Mouse (Mus musculus): ENCODE measurements at regions not wholly inside any gene's neighbourhood (a gene's known extent, or its start where the extent isn't known, plus 50 kb on each side); places are given as distances from the start of the nearest gene placed in this dataset.

DNA sequence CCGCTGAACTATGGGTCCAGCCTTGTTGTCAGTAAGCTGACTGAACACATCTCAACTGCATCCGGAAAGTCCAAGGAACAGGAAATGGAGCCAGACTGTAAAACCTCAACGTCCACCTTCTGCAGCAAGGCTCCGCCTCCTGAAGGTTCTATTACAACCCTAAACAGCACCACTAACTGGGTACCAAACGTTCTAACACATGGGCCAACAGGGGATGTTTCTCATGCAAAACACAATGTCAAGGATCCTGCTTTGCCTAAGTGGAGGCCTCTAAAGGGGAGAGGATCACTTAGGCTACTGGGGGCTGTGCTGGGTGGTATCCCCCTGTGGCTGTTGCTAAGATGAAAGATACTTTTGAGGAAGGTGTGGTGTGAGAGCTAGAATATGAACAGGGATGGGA is 51.0 kb upstream of the Stt3b start:
- no peak for DNase-seq
- intact Hi-C loops (cut with DNase I) = no loop called here

DNA sequence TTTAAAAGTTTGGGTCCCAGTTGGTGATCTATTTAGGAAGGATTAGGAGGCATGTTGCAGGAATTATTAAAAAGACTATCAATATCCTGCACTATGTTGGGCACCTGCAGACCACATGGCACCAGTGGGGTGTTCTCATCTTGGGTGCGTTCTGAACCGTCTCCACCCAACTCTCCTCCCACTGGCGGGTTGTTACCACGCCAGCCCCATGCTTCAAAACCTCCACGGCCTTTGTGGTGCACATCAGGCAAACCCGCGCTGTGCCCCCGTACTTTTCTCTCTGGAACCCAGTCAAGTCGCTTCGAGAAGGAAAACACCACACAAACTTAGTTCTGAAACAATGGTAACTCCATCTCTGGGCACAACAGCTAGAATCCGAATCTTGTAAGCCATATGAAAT is 51.7 kb upstream of the Stt3b start:
- intact Hi-C loops (cut with DNase I) = no loop called here

DNA sequence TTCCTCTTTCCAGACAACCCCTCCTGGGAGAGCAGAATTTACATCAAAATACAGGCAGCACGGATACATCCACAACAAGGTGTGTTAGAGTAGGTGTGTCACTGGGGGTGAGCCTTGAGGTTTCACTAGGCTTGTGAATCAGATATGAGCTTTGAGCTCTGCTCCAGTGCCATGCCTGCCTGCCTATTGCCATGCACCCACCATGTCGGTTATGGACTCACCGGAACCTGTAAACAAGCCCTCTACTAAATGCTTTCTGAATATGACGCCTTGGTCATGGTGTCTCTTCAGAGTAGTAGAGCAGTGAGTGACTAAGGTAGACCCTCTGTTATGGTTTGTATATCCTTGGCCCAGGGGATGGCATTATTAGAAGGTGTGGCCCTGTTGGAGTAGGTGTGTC is 52.3 kb upstream of the Stt3b start:
- intact Hi-C loops (cut with DNase I) = no loop called here
- DNase-seq = no peak

More for the DNA sequence above, 51.7 kb upstream of the Stt3b start:
- no peak for DNase-seq

DNA sequence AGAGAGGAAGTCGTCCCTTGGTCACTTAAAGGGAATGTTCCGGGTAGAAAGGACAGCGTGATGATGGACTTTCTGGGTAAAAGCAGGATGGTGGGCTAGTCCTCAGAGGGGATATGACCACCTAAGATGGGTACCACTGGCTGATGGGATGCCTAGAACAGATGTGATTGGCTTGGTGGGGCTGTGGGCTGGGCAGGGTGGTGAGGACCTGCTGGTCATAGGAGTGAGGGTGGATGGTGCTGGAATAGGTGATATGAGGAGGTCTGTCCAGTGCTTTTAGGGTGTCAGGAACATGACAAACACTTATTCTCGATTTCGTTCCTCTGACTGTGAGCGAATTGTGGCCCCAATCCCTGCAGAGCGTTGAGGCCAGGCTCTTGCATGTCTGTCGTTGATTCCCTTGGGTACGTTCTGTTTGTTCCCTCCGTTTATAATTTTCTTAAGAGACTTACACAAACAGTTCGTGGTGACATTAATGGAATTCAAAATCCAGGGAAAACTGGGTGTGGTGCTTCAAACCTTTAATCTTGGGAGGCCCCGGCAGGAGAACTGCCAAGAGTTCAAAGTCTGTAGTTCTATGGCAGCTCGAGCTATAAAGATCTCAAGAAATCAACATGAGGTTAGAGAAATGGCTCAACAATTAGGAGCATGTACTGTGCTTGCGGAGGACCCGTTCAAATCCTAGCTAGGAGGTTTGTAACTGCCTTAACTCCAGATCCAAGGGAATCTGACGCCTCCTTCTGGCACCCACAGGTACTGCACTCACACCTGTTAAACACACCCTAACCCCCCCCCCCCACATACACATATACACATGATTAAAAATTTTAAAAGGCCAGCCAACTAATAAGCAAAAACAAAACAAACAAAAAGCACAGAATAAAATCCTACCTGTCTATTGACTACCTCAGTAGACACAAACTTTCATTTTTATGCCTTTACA is 55.0 kb upstream of the Stt3b start:
- intact Hi-C loops (cut with DNase I) = no loop called here
- DNase-seq = no peak

DNA sequence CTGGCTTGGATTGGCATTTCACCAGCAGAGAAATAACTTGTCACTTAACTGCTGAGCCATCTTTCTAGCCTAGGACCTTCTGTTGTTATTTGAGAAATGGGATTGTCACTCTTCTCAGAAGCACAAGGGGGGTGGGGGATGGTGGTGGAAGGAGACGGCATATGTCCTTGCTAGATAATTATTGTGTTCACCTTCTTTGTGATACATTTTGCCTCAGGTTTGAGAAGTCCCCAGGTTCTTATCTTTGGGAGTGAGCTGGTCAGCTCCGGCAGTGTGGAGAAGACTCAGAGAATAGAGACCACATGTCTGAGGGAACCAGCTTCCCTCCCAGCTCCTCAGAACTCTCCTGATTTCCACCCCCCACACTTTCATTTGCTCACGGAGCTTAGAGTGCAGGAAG is 57.6 kb upstream of the Stt3b start:
- intact Hi-C loops (cut with DNase I) = no loop called here
- no peak for DNase-seq

DNA sequence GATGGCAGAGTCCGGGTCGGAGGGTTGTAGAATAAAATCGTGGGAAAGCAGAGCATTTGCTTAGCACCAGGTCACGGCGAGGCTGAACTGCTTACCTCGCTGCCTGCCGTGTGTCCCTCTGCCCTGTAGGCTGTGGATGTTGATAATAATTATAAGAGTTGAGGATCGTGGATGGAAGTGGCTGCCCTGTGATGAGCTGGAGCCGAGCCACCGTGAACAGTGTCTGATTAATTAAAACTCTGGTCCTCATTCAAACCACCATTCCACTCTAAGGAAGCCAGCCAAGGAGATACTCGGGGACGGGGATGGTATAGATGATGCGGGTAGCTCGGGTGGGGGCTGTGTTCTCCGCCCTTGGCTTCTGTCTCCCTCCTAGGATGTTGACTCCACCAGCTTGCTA is 70.1 kb upstream of the Stt3b start:
- intact Hi-C loops (cut with DNase I) = no loop called here

DNA sequence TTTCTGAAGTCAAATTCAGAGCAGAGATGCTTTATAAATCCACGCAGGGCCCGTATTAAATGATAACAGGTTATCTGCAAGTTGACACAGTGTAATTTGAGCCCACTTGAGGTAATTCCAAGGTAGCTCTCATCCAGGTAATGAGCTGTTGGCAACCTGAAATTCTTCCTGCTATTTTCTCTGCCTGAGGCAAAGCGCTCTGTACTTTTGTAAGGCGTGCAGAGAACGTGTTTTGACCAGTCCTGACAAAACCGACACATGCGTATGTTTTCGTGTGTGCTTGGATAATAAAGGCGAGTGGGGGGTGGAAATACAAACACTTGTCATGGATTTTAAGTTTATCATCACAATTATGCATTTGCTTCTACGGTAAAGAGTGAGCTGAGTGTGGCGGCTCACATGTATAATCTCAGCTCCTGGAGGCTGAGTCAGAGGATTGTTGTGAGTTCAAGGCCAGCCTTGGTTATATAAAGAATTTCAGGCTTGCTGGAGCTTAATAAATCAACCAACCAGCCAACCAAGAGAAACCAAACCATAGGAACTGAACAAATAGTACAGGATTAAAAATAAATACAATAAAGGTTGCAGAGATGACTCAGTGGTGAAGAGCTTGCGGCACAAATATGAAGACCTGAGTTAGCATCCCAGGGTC is 72.7 kb upstream of the Stt3b start:
- intact Hi-C loops (cut with DNase I) = no loop called here
- no peak for DNase-seq

More for the DNA sequence above, 70.1 kb upstream of the Stt3b start:
- no peak for DNase-seq

DNA sequence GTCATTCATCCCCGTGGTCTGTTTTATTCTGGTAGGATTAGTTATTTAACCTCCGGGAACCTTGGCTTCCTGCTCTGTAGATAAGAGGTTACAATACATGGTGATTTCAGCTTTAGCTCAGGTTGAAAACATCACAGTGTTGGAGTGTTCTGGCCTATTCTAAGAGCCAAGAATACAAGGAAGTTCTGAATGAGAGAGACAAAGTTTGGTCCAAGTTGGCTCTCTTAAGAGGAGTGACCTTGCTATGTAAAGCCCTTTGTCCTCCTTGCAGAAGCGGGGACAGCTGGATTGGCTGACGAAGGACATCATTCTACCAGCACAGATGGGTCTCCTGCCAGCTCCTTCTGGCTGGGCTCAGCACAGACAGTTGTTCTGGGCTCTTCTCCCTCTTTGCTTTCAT is 73.7 kb upstream of the Stt3b start:
- intact Hi-C loops (cut with DNase I) = no loop called here
- DNase-seq = peak; percentile 26 to 33

DNA sequence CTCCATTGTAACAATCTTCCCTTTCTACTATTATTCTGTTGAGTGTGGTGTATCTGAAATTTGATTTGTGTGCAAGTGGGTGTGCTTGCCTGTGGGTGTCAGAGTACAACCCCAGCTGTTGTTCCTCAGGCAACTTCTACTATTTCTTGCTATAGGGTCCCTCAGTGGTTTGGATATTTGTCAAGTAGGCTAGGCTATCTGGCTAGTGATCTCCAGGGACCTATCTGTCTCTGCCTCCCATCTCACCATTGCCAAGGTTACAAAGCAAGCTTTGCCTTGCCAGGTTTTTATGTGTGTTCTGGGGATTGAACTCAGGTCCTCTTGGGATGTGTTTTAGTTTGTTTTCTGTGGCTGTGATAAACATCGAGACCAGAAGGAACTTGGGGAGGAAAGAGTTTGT is 74.1 kb upstream of the Stt3b start:
- DNase-seq = no peak
- intact Hi-C loops (cut with DNase I) = no loop called here

DNA sequence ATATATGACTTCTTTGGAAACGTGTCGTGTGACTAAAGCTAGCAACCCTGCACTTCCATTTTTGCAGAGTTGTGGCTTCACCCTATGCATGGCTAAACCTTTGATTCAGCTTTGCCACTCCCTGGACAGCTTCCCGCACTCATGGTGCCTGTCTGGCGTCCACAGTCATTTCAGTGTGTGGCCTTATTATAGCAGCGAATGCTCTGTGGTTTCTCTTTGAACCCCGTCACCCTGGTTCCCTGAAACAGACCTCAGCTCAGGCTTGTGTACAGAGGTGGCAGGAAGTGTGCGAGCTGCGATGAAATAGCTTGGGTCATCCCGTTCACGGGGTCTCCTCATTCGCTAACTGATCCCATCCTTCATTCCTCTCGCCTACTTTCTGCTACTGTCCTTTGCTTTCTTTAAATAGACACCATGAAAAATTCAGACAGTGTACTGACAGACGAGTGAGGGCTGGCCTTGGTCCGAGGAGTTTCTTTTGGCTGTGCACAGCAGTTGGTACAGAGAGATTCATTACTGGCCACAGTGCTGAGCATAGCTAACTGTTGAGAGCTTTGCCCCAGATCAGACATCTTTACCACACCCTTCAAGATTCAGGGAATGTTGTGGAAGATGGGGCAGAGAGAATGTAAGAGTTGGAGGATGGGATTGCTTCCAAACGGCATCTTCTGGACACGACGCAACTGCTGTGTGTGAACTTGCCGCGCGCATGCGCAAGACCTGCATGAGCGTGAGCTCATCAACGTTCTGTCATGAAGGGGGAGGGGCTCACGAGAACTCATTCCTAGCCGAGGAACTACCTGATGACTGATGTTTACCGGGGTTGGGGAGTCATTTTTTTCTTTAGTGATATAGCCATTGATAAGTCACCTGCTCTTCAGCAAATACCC is 77.5 kb upstream of the Stt3b start:
- DNase-seq = no peak
- intact Hi-C loops (cut with DNase I) = no loop called here

DNA sequence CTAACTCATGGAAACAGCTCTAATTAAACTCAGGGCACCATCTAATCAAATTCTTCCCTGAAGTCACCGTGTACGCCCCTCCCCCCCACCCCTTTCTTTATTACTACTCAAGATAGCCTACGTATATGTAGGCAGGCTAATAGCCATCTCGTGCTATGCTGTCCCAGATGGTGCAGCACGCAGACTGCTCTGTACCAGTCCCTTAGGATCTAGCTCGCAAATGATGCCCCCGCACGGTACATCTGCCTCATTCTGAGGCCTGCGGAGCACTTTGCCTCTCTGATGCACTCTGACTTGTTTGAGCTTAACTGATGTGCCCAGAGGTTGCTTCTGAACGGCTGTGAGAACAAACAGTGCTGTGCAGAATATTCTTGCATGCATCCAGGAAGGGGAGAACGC is 78.1 kb upstream of the Stt3b start:
- DNase-seq = no peak
- intact Hi-C loops (cut with DNase I) = no loop called here

DNA sequence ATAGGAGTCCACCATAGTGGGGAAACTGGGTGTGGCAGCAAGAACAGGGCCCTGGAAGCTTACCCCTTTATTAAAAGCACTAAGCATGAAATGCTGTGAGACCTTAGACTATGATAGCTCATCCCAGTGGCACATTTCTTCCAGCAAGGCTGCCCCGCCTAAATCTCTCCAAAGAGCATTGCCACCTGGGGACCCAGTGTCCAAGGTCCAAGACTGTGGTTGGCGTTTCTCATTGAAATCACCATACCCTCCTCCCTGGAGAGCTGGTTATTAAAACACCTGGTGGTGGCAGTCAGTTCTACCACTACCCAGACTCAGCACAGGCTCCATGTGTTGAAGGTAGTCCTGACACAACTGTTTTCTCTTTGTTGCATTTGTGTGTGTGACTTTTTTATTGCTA is 78.9 kb upstream of the Stt3b start:
- intact Hi-C loops (cut with DNase I) = no loop called here
- no peak for DNase-seq

DNA sequence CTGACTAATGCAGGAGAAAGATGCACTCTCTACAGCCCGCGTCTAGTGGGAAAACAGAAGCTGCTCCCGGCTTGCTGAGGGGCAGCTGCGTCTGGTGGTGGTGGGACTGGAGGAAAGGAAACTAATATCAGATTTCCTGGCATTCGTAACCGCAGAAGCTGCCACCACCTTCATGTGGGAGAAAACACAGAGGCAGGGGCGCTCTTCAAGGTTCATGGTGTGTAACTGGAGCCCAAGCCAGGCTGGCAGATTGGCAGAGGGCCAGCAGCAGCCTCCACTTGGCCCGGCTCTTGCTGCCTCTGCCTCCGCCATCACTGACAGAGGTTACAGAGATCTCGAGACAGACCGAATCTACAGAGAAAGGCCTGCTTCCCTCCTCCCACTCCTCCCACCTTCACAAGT is 80.7 kb upstream of the Stt3b start:
- DNase-seq = peak; percentile 8 to 43
- intact Hi-C loops (cut with DNase I) = no loop called here

DNA sequence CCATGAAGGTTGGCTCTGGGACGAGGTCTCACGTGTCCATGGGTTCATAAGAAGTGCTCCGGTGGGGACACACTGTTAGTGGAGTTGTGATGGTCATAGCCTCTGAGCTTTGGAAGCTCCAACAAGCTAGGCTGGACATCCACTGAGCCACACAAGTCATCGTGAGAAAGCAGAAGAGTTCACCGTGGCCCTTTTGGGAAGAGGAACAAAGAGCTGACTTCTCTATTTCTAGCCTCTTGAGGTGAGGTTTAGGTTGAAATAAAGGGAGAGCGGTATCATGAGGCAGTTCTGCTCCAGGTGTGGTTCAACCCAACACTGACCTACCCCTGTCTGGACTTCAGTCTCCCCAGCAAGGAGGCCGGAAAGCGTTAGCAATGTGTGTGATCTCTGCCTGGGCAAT is 85.3 kb upstream of the Stt3b start:
- intact Hi-C loops (cut with DNase I) = no loop called here

DNA sequence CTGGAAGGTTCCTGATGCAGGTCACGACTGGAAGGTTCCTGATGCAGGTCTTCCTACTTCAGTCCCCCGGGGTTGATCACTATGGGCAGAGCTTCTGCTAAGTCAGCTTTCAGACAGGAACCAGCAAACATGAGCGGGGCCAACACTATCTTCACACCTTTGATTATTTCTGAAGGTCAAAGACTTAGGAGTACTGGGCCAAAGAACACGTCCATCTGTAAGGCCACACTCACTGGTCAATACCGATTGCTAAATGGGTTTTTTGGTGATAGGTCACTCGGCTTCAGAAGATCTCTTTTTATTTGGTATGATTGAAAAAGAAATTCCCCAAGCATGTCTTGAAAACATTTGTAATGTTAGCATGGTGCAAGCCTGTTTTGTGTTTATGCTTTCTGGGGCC is 90.2 kb upstream of the Stt3b start:
- no peak for DNase-seq
- intact Hi-C loops (cut with DNase I) = no loop called here

More for the DNA sequence above, 85.3 kb upstream of the Stt3b start:
- DNase-seq = no peak

DNA sequence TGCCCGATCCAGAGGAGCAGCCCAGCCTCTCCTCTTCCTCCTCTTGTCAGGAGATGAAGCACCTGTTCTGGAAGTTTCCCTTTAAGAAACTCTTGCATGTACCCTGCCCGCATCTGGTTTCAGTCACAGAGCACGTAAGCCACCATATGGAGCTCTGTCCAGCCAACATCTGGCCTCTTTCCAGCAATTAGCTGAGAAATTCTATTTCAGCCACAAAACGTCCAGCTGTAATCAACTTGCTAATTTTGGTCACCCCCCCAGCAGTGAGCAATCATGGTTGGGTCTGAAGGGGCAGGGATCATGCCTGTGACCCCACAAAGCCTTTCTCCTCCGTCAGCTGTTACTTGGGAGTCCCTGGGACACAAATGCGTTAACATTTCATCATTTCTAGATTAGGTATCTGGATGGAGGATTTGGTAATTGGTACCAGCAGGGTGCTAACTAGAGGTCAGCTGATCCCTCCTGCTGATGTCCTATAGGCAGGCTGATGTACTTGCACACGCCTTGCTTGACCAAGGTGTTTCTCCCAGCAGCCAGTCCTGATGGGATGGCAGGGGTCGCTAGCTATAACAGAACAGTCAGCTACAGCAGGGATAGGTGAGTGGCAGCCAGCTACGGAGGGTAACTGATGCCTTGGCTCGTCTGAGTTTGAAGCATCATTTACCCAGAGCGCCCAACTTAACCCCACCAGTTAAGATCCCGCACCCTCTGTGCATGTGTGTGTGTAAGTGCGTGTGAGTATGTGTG is 91.4 kb upstream of the Stt3b start:
- intact Hi-C loops (cut with DNase I) = no loop called here
- DNase-seq = no peak

DNA sequence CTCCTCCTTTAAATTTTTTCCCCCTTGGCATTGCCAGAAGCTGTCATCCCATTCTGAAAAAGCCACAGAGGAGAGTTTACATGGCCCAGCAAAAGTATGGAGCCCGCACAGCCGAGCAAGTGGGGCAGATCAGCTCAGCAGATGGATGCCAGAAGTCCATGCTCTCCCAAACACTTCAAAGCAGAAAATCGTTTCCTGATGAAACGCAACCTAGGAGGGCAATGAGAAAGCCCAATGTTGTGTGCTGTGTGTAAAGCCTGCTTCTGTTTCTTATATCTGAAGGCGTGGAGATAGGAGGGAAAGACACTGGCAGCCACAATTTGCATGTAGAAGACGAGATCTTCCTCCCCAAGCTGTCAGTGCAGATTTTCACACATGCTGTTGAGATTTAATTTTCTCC is 92.4 kb upstream of the Stt3b start:
- intact Hi-C loops (cut with DNase I) = no loop called here
- no peak for DNase-seq

DNA sequence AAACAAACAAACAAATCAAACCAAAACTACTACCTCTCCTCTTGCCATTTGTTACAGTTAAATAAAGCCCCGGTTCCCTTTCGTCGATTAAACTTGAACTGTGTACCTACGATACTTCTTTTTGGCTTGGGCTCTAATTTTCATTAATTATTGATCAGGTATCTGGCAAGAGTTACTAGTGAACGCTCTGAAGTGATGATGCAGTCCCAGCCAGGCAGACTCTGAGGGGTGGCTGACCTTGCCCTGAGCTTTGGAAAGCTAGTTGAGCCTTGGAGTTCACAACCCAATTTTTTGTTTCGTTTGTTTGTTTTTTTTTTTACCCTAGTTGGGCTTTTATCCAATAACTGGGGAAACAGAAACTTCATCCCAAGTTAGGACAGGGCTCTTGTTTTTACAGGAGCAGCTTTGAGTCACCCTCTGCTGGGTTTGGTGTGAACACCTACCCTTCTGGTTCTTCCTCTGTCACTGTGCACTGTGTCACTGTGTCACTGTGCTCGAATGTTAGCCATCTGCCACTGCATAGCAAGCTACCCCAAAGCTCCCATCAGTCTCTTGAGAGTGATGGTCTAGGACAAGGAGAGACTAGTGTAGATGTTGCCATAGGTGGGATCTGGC is 93.2 kb upstream of the Stt3b start:
- DNase-seq = no peak
- intact Hi-C loops (cut with DNase I) = no loop called here

DNA sequence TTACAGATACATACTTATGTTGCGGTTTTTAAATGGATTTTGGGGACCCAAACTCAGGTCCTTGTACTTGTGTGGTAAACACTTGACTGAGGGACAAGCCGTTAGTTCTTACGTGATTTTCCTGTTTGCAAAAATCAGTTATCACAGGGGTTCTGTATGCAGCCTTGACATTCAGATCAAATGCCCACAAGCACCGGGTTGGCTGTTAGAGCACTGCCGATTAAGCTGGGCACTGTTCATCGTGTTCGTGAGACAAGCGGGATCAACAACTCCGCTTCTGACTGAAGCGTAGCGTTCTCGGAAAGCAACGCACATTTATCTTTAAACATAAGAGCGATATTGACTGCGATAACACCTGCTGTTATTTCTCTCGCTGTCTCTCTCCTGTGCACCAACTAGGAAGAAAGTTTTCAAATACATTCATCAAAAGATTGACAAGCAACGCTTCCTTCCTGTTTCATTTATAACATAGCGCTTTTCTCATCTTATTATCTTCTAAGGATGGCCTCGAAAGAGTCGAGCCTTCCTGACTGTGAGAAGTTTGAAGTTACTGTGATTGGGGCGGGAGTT is 97.8 kb upstream of the Stt3b start:
- DNase-seq = no peak
- intact Hi-C loops (cut with DNase I) = no loop called here

DNA sequence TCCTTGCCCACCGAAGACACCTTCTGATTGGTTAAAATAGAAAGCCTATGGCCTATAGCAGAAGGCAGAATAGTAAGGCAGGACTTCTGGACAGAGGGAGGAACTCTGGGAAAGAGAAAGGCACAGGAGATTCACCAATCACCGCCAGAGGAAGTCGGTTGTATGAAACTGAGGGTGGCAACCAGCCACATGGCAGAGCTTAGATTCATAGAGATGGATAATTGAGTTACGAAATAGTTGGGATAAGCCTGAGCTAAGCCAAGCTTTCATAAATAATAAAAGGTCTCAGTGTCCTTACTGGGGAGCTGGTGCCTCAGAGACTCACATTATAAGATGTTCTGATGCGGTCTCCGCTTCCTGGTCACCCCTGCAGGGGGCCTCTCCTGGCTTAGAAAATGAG is 98.7 kb upstream of the Stt3b start:
- intact Hi-C loops (cut with DNase I) = no loop called here
- DNase-seq = peak; percentile 13 to 20

Measured in gastrocnemius, postnatal 36 days (tissue).